Mouse (Mus musculus): ENCODE data around the gene Bcl6. TPM values are rescaled to one million over a fixed set of nuclear protein-coding genes. Genes with fewer than 3 reads are reported as not detected.

The Bcl6 gene
- total and polyA plus RNA-seq, 3 experiments = 0.20 to 0.60 (median 0.25) TPM

GRCm38 (mm10) chr16:23930426-23931073, 58.1 kb downstream of the Bcl6 start:
- dilution Hi-C loops (cut with MboI; ENCODE audit: extremely low pct_ligation_motif_present, extremely low pct_unique_long_range_greater_than_20kb, low sequenced_read_pairs) (no loop called here), in situ Hi-C loops (cut with MboI; ENCODE audit: low pct_ligation_motif_present, low pct_unique_long_range_greater_than_20kb, low sequenced_read_pairs) (no loop called here)
- no peaks in the 10 kb centered on the region for H3K36me3 ChIP-seq (replicated peaks in 1 of 2; ENCODE audit: control insufficient read depth in 1 of 2, insufficient read depth in 1 of 2, low read length in 1 of 2)
- no peaks in the 10 kb centered on the region for H3K79me2 ChIP-seq (replicated peaks; ENCODE audit: control insufficient read depth, extremely low read depth, insufficient read depth, poor library complexity, severe bottlenecking)
- H3K9ac ChIP-seq (ENCODE audit: insufficient read depth, low read depth) = no peak overlapping the region
- DNase-seq (ENCODE audit: extremely low read depth) = no peak
- peaks cover 7 to 11% of the 10 kb centered on the region in 2 experiments for H3K4me1 ChIP-seq (ENCODE audit: control insufficient read depth in 1 of 2, insufficient read depth in 2 of 2)
- H3K9me3 ChIP-seq (replicated peaks; ENCODE audit: low read length) = no peaks in the 10 kb centered on the region
- no peak overlapping the region for H3K4me2 ChIP-seq (ENCODE audit: insufficient read depth, low read depth, poor library complexity, severe bottlenecking)
- H3K27ac ChIP-seq (ENCODE audit: insufficient read depth, low read depth) = no peak overlapping the region
- TF ChIP-seq NRF1 (IDR thresholded peaks at IDR 0.05; ENCODE audit: low read depth, low read length) = no peak
- no peak for TF ChIP-seq MAFK (IDR thresholded peaks at IDR 0.05; ENCODE audit: insufficient replicate concordance, low read length)
- no peaks in the 10 kb centered on the region for H3K27me3 ChIP-seq (replicated peaks)
- no peak overlapping the region for H3K4me3 ChIP-seq (replicated peaks in 1 of 3; ENCODE audit: low read depth in 2 of 3, low read length in 2 of 3, poor library complexity in 1 of 3)

GRCm38 (mm10) chr16:23927301-23928114, 61.1 kb downstream of the Bcl6 start:
- H3K4me3 ChIP-seq (replicated peaks in 1 of 3; ENCODE audit: low read depth in 2 of 3, low read length in 2 of 3, poor library complexity in 1 of 3) = no peak overlapping the region
- no peaks in the 10 kb centered on the region for H3K9me3 ChIP-seq (replicated peaks; ENCODE audit: low read length)
- H3K4me2 ChIP-seq (ENCODE audit: insufficient read depth, low read depth, poor library complexity, severe bottlenecking) = no peak overlapping the region
- in situ Hi-C loops (cut with MboI; ENCODE audit: low pct_ligation_motif_present, low pct_unique_long_range_greater_than_20kb, low sequenced_read_pairs) = no loop called here
- peaks cover 7 to 11% of the 10 kb centered on the region in 2 experiments for H3K4me1 ChIP-seq (ENCODE audit: control insufficient read depth in 1 of 2, insufficient read depth in 2 of 2)
- TF ChIP-seq PAX5 (IDR thresholded peaks at IDR 0.05; ENCODE audit: low read length) (no peak), NRF1 (IDR thresholded peaks at IDR 0.05; ENCODE audit: low read depth, low read length) (0 out of 2 replicates have a peak, but pooled peaks have one; percentile 46), EP300 (IDR thresholded peaks at IDR 0.05; ENCODE audit: low read length) (peak; percentile 38; the same call in 1 of the 2 replicates)
- H3K36me3 ChIP-seq (replicated peaks in 1 of 2; ENCODE audit: control insufficient read depth in 1 of 2, insufficient read depth in 1 of 2, low read length in 1 of 2) = no peaks in the 10 kb centered on the region
- H3K27me3 ChIP-seq (replicated peaks) = no peaks in the 10 kb centered on the region
- H3K9ac ChIP-seq (ENCODE audit: insufficient read depth, low read depth) = no peak overlapping the region
- dilution Hi-C loops (cut with MboI; ENCODE audit: extremely low pct_ligation_motif_present, extremely low pct_unique_long_range_greater_than_20kb, low sequenced_read_pairs) = no loop called here
- H3K79me2 ChIP-seq (replicated peaks; ENCODE audit: control insufficient read depth, extremely low read depth, insufficient read depth, poor library complexity, severe bottlenecking) = no peaks in the 10 kb centered on the region
- DNase-seq (ENCODE audit: extremely low read depth) = peak; percentile 44
- no peak overlapping the region for H3K27ac ChIP-seq (ENCODE audit: insufficient read depth, low read depth)

- no peak overlapping the region for H3K4me3 ChIP-seq (replicated peaks in 1 of 3; ENCODE audit: low read depth in 2 of 3, low read length in 2 of 3, poor library complexity in 1 of 3)
- H3K9me3 ChIP-seq (replicated peaks; ENCODE audit: low read length) = peaks cover 5% of the 10 kb centered on the region
- H3K36me3 ChIP-seq (replicated peaks in 1 of 2; ENCODE audit: control insufficient read depth in 1 of 2, insufficient read depth in 1 of 2, low read length in 1 of 2) = no peaks in the 10 kb centered on the region
- no peak for DNase-seq (ENCODE audit: extremely low read depth)
- in situ Hi-C loops (cut with MboI; ENCODE audit: low pct_ligation_motif_present, low pct_unique_long_range_greater_than_20kb, low sequenced_read_pairs) = no loop called here
- H3K9ac ChIP-seq (ENCODE audit: insufficient read depth, low read depth) = no peak overlapping the region
- H3K79me2 ChIP-seq (replicated peaks; ENCODE audit: control insufficient read depth, extremely low read depth, insufficient read depth, poor library complexity, severe bottlenecking) = no peaks in the 10 kb centered on the region
- peaks cover 4% of the 10 kb centered on the region for H3K27me3 ChIP-seq (replicated peaks)
- H3K4me1 ChIP-seq (ENCODE audit: control insufficient read depth in 1 of 2, insufficient read depth in 2 of 2) = peaks cover 6 to 10% of the 10 kb centered on the region in 2 experiments
- no peak for TF ChIP-seq RCOR1 (conservative IDR thresholded peaks at IDR 0.05; ENCODE audit: low read depth, low read length)
- TF ChIP-seq MXI1 (IDR thresholded peaks at IDR 0.05; ENCODE audit: low read depth, low read length) = no peak
- no peak for TF ChIP-seq MAX (IDR thresholded peaks at IDR 0.05; ENCODE audit: low read length)
- TF ChIP-seq JUN (IDR thresholded peaks at IDR 0.05; ENCODE audit: insufficient read depth, low read depth, low read length) = no peak
- no peak for TF ChIP-seq MYC (IDR thresholded peaks at IDR 0.05; ENCODE audit: low read depth, low read length)
- TF ChIP-seq PAX5 (IDR thresholded peaks at IDR 0.05; ENCODE audit: low read length) = no peak
- TF ChIP-seq POLR2AphosphoS2 (IDR thresholded peaks at IDR 0.05; ENCODE audit: low read depth, low read length) = no peak
- no peak for TF ChIP-seq ZC3H11A (IDR thresholded peaks at IDR 0.05; ENCODE audit: low read depth, low read length)
- TF ChIP-seq JUND (conservative IDR thresholded peaks at IDR 0.05; ENCODE audit: low read depth, low read length) = no peak
- no peak for TF ChIP-seq ETS1 (conservative IDR thresholded peaks at IDR 0.05; ENCODE audit: low read depth, low read length)
- TF ChIP-seq SIN3A (IDR thresholded peaks at IDR 0.05; ENCODE audit: low read length) = no peak
- TF ChIP-seq ZMIZ1 (IDR thresholded peaks at IDR 0.05; ENCODE audit: low read depth, low read length) = no peak
- TF ChIP-seq MEF2A (IDR thresholded peaks at IDR 0.05; ENCODE audit: borderline replicate concordance, low read depth, low read length) = no peak
- no peak for TF ChIP-seq UBTF (IDR thresholded peaks at IDR 0.05; ENCODE audit: low read depth, low read length)
- dilution Hi-C loops (cut with MboI; ENCODE audit: extremely low pct_ligation_motif_present, extremely low pct_unique_long_range_greater_than_20kb, low sequenced_read_pairs) = no loop called here
- no peak overlapping the region for H3K27ac ChIP-seq (ENCODE audit: insufficient read depth, low read depth)
- no peak overlapping the region for H3K4me2 ChIP-seq (ENCODE audit: insufficient read depth, low read depth, poor library complexity, severe bottlenecking)
These were observed 65.7 kb downstream of the Bcl6 start for GRCm38 (mm10) chr16:23922906-23923305.
